Comparison of ENCODE assay signal across 28 mouse cellular contexts in genomic region chr17:3214852-3215251, GRCm38 (mm10).
A peak's percentile ranks its signal among the peaks of the same experiment; 100 is the strongest.
DNase-seq lines count a peak whose midpoint lies in the region; ATAC-seq lines count a peak whose summit lies in the region.
"Had no signal": no experiment of that assay in that cellular context is flagged by ENCODE, and none has a peak within 500 bp of the region (broad histone marks: within the 10 kb centered on the region; RNA-seq: fewer than 3 reads in every experiment).

No protein-coding gene starts in this region.

- no peak overlapping the region for H3K27ac ChIP-seq in heart, embryonic 10.5 days
- no peak overlapping the region for H3K27ac ChIP-seq in forebrain, embryonic 12.5 days
- H3K27ac ChIP-seq: embryonic facial prominence, embryonic 10.5 days; embryonic facial prominence, embryonic 13.5 days; heart, adult 2 months; heart, embryonic 15.5 days; hindbrain, embryonic 14.5 days; hindbrain, postnatal 0 days had no signal

- H3K36me3 ChIP-seq in heart, embryonic 10.5 days, result peaks cover 22% of the 10 kb centered on the region
- peaks cover 85% of the 10 kb centered on the region for H3K36me3 ChIP-seq in megakaryocyte, embryonic 14.5 days (replicated peaks; ENCODE audit: low read length)
- H3K36me3 ChIP-seq in forebrain, embryonic 12.5 days (replicated peaks), result peaks cover 30% of the 10 kb centered on the region

- no peaks in the 10 kb centered on the region; the same call in 1 of the 2 replicates for H3K4me1 ChIP-seq in heart, embryonic 10.5 days
- peaks cover 84% of the 10 kb centered on the region for H3K4me1 ChIP-seq in megakaryocyte, embryonic 14.5 days
- no peaks in the 10 kb centered on the region for H3K4me1 ChIP-seq in forebrain, embryonic 12.5 days
- H3K4me1 ChIP-seq: embryonic facial prominence, embryonic 10.5 days had no signal

- 86% methylated on average over 2 of the region's 2 CpGs for WGBS in heart, embryonic 10.5 days
- WGBS in forebrain, embryonic 12.5 days, result 87% methylated on average over 2 of the region's 2 CpGs

- intact Hi-C loops in heart, postnatal 10 days (cut with DNase I), result no loop called here

- no peak overlapping the region for H3K9ac ChIP-seq in forebrain, embryonic 12.5 days
- H3K9ac ChIP-seq: embryonic facial prominence, embryonic 13.5 days; heart, embryonic 12.5 days; heart, embryonic 15.5 days; hindbrain, embryonic 14.5 days had no signal

- DNase-seq in heart, embryonic 10.5 days (ENCODE audit: low spot score), result peak; percentile 66
- no peak for DNase-seq in heart, postnatal 10 days
- peak; percentile 32 for DNase-seq in R1 (ENCODE audit: low read depth, low spot score)
- DNase-seq: adrenal gland, adult 2 months; adrenal gland, postnatal 14 days; cerebellum, adult 11 months; cerebellum, adult 2 months; cerebellum, postnatal 10 days; cerebellum, postnatal 36 days; embryo, embryonic 11 days; gastrocnemius, postnatal 25 days; heart, adult 2 months; heart, postnatal 14 days; heart, postnatal 4 days had no signal

- H3K4me2 ChIP-seq in forebrain, embryonic 12.5 days, result no peak overlapping the region
- H3K4me2 ChIP-seq: embryonic facial prominence, embryonic 13.5 days; heart, embryonic 12.5 days; heart, embryonic 15.5 days; hindbrain, embryonic 14.5 days had no signal

- no peaks in the 10 kb centered on the region for H3K9me3 ChIP-seq in heart, embryonic 10.5 days
- H3K9me3 ChIP-seq in megakaryocyte, embryonic 14.5 days, result no peaks in the 10 kb centered on the region
- no peaks in the 10 kb centered on the region for H3K9me3 ChIP-seq in forebrain, embryonic 12.5 days
- H3K9me3 ChIP-seq: embryonic facial prominence, embryonic 10.5 days; embryonic facial prominence, embryonic 13.5 days; heart, embryonic 12.5 days; heart, embryonic 15.5 days had no signal

- ATAC-seq in megakaryocyte, adult 5-6 weeks (ENCODE audit: poor library complexity, severe bottlenecking), result no peak
- ATAC-seq in forebrain, embryonic 12.5 days (ENCODE audit: low FRiP score), result no peak
- ATAC-seq: CD4-positive, CD25-positive, alpha-beta regulatory T cell, adult 4 months; forebrain, embryonic 14.5 days; hindbrain, postnatal 0 days; inflammation-experienced regulatory T-cells, adult 6 months; intestine, embryonic 16.5 days had no signal

- H3K27me3 ChIP-seq in heart, embryonic 10.5 days (ENCODE audit: insufficient read depth, poor library complexity, severe bottlenecking), result no peaks in the 10 kb centered on the region
- no peaks in the 10 kb centered on the region for H3K27me3 ChIP-seq in megakaryocyte, embryonic 14.5 days (replicated peaks)
- H3K27me3 ChIP-seq in forebrain, embryonic 12.5 days, result no peaks in the 10 kb centered on the region
- H3K27me3 ChIP-seq: embryonic facial prominence, embryonic 13.5 days; heart, embryonic 12.5 days; heart, embryonic 15.5 days had no signal

- H3K4me3 ChIP-seq in heart, embryonic 10.5 days, result no peak overlapping the region
- H3K4me3 ChIP-seq in megakaryocyte, embryonic 14.5 days (replicated peaks), result peak overlapping the region; percentile 82
- no peak overlapping the region for H3K4me3 ChIP-seq in forebrain, embryonic 12.5 days (replicated peaks)
- H3K4me3 ChIP-seq: embryonic facial prominence, embryonic 10.5 days; embryonic facial prominence, embryonic 13.5 days; erythroblast, embryonic 14.5 days; heart, adult 2 months; heart, embryonic 12.5 days; heart, embryonic 15.5 days had no signal

Comparison
In these comparisons a context has a peak if more than half of its experiments do, and no peak if none do; other contexts are left out.
1. DNase-seq: peak in heart, embryonic 10.5 days (single experiment) and R1 (single experiment); none in heart, postnatal 10 days (0 of 2).